Mouse (Mus musculus) forebrain, embryonic 13.5 days (tissue): ENCODE measurements at regions not wholly inside any gene's neighbourhood (a gene's known extent, or its start where the extent isn't known, plus 50 kb on each side); places are given as distances from the start of the nearest gene placed in this dataset.

Source experiments
- ATAC-seq: fragments of 200-750 bp; cut with Nextera tagmentation; 2 replicates; pipeline ENCODE4 v1.8.0; 2017
- H3K27ac ChIP-seq: fragments of 300-500 bp; sonication (generic); 2 replicates; pipeline ENCODE4 v1.5.1; 2015; ENCODE audit warnings: inconsistent platforms, mild to moderate bottlenecking, moderate library complexity
- H3K27me3 ChIP-seq: fragments of 300-500 bp; sonication (generic); 2 replicates; pipeline ENCODE4 v1.6.1; 2015; ENCODE audit warnings: mild to moderate bottlenecking, inconsistent platforms
- H3K36me3 ChIP-seq: fragments of 300-500 bp; sonication (generic); 2 replicates; pipeline ENCODE4 v1.6.1; 2015; ENCODE audit warnings: mild to moderate bottlenecking, inconsistent platforms; ENCODE audit not compliant: poor library complexity, severe bottlenecking
- H3K4me1 ChIP-seq: fragments of 300-500 bp; sonication (generic); 2 replicates; pipeline ENCODE4 v1.6.1; 2015; ENCODE audit warnings: inconsistent platforms
- H3K4me2 ChIP-seq: fragments of 300-500 bp; sonication (generic); 2 replicates; pipeline ENCODE4 v1.6.1; 2015; ENCODE audit warnings: inconsistent platforms, mild to moderate bottlenecking, moderate library complexity
- H3K4me3 ChIP-seq: fragments of 300-500 bp; sonication (generic); 2 replicates; pipeline ENCODE4 v1.5.1; 2015; ENCODE audit warnings: mild to moderate bottlenecking, inconsistent platforms
- H3K9ac ChIP-seq: fragments of 300-500 bp; sonication (generic); 2 replicates; pipeline ENCODE4 v1.6.1; 2015; ENCODE audit warnings: mild to moderate bottlenecking, inconsistent platforms
- H3K9me3 ChIP-seq: fragments of 300-500 bp; sonication (generic); replicated peaks from 2 replicates; pipeline ENCODE4 v1.6.1; 2016; ENCODE audit warnings: inconsistent platforms
- WGBS: fragments of 180-500 bp; shearing (Covaris S2); methylation state at CpG from one replicate; pipeline ENCODE4 v1.1.7; 2015; 5-methylcytosine and 5-hydroxymethylcytosine counted together

DNA sequence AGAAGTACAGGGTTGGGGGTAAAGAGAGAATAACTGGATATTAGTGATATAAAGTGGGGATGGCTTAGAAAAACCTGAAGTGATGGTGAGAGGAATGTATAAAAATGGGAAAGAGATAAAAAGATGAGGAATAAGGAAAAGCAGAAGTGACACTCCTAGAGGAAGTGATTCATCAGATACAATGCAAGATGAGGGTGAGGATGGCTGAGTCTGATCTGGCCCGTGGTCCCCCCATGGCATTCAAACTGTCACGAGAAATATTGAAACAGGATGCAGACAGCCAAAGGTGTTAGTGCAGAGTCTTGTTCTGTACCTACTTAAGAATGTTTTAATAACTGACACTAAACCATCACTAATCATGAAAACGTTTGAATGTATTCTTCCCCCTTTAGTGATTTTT lies 56.2 kb upstream of the Kitl start:
- Histone ChIP-seq H3K27me3 (no peaks in the 10 kb centered on the region), H3K4me3 (no peak overlapping the region), H3K9ac (no peak overlapping the region), H3K4me1 (no peaks in the 10 kb centered on the region), H3K4me2 (no peak overlapping the region), H3K27ac (no peak overlapping the region), H3K9me3 (no peaks in the 10 kb centered on the region), H3K36me3 (no peaks in the 10 kb centered on the region)
- ATAC-seq: no peak
- 85% methylated on average over 3 of the region's 3 CpGs for WGBS

DNA sequence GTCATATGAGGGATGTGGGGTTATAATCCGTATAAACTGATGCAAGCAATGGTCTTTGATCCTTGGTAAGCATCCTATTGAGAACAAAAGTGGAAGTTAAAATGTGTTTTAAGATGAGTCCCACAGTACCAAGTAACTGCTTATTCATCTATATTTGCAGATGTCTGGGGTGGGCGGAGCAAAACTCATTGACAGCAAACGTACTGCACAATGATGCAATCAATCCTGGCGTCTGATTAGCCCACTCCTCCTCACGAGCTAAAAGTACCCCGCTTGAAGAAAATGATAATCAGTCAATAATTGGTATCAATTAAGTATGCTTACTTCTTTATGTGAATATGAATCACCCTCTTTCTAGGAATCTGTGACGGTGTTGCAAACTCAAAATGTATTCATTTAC lies 62.9 kb upstream of the Kitl start:
- peak; percentile 61; the same call in 1 of the 2 replicates for ATAC-seq
- WGBS: 57% methylated on average over 7 of the region's 7 CpGs

DNA sequence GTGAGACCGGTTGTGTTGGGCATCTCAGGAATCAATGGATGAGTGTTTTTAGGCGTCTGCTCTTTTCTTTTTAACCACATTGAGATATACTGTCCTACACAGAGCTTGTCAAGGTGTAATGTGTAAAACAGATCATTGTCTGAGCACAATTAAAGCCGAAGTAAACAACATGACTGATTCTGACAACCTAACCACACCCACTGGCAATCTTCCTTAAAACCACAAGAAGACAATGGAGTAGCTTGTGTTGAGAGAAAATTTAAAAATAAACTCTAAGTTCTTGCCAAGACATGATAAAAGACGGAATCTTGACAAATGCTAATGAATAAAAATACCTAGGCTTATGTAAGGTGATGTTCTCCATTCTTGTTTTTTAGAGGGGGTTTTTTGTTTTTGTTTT lies 63.7 kb upstream of the Kitl start:
- WGBS: 85% methylated on average over 4 of the region's 4 CpGs
- Histone ChIP-seq H3K4me3 (no peak overlapping the region), H3K27ac (no peak overlapping the region), H3K9me3 (no peaks in the 10 kb centered on the region), H3K4me2 (no peak overlapping the region), H3K36me3 (no peaks in the 10 kb centered on the region), H3K4me1 (no peaks in the 10 kb centered on the region; the same call in 1 of the 2 replicates), H3K9ac (no peak overlapping the region), H3K27me3 (no peaks in the 10 kb centered on the region)
- no peak for ATAC-seq

More for the DNA sequence above, 62.9 kb upstream of the Kitl start:
- Histone ChIP-seq H3K4me2 (no peak overlapping the region), H3K9ac (no peak overlapping the region), H3K9me3 (no peaks in the 10 kb centered on the region), H3K27me3 (no peaks in the 10 kb centered on the region), H3K4me3 (no peak overlapping the region), H3K36me3 (no peaks in the 10 kb centered on the region), H3K4me1 (no peaks in the 10 kb centered on the region; the same call in 1 of the 2 replicates), H3K27ac (no peak overlapping the region)

DNA sequence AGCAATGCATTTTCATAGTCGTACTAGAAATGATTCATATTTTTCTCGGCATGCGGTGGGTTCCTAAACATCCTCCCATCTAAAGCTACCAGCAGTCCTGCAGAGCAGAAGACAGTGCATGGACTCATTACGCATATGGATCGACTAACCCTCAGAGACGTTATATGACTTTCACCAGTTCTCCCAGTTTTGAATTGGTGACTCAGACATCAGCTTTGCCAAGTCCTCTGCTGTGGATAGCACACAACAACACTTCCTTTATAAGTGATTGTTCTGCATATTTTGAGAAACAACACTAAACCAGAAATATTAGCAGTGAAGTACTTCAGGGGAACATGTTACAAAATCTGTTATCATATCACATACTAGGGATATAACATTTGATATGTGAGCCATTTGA lies 64.1 kb upstream of the Kitl start:
- Histone ChIP-seq H3K9me3 (no peaks in the 10 kb centered on the region), H3K4me2 (no peak overlapping the region), H3K4me3 (no peak overlapping the region), H3K27ac (no peak overlapping the region), H3K9ac (no peak overlapping the region), H3K27me3 (no peaks in the 10 kb centered on the region), H3K36me3 (no peaks in the 10 kb centered on the region), H3K4me1 (no peaks in the 10 kb centered on the region; the same call in 1 of the 2 replicates)
- ATAC-seq: no peak
- 94% methylated on average over 6 of the region's 6 CpGs for WGBS

- Histone ChIP-seq H3K4me1 (no peaks in the 10 kb centered on the region; the same call in 1 of the 2 replicates), H3K36me3 (no peaks in the 10 kb centered on the region), H3K4me3 (no peak overlapping the region), H3K27ac (no peak overlapping the region), H3K9ac (no peak overlapping the region), H3K27me3 (no peaks in the 10 kb centered on the region), H3K4me2 (no peak overlapping the region), H3K9me3 (no peaks in the 10 kb centered on the region)
- ATAC-seq: no peak
- WGBS: 67% methylated on average over 3 of the region's 3 CpGs
These were observed 66.7 kb upstream of the Kitl start for GRCm38 (mm10) chr10:99948740-99949139.

DNA sequence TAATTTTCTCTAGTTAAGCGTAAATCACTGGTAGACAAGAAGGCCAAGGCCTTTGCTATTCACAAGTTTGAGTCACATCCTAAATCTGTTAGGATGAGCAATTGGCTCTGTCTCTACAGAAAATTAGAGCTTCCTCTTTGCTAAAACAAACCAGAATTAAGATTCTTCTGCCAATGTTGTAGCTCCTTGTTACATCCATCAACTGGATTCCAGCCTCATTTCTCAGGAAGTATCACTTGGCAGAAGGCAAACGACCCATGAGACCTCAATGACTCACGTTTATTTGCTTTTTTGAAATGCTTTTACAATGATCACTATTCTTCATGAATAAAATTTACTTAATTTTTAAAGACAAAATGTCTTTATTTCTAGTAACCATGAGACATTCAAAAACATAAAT lies 70.0 kb upstream of the Kitl start:
- H3K27ac ChIP-seq: no peak overlapping the region
- no peaks in the 10 kb centered on the region for H3K36me3 ChIP-seq
- H3K4me2 ChIP-seq: no peak overlapping the region
- no peaks in the 10 kb centered on the region for H3K9me3 ChIP-seq
- ATAC-seq: no peak
- H3K4me3 ChIP-seq: no peak overlapping the region
- H3K27me3 ChIP-seq: no peaks in the 10 kb centered on the region
- WGBS: 83% methylated on average over 3 of the region's 3 CpGs
- H3K9ac ChIP-seq: no peak overlapping the region
- H3K4me1 ChIP-seq: peaks cover 11% of the 10 kb centered on the region

DNA sequence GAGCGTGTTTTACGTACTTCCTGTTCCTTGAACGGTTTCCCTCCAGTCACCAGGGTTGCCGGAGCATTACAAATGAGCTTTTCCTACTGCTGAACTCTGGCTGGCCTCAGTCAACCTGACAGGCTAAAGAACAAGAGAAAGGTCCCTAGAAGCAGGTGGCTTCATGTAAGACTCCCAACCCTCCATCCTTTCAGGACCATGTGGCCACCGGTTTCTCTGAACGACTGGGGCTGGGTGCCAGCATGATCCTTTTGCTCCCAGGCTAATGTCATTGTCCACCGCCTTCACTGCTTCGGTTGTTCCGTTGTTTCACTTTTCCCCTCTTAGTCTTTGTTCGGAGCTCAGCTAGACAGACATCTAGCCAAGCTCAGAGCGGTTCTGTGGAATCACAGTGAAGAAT lies 73.8 kb upstream of the Kitl start:
- no peaks in the 10 kb centered on the region for H3K27me3 ChIP-seq
- peaks cover 11% of the 10 kb centered on the region for H3K4me1 ChIP-seq
- H3K4me2 ChIP-seq: peak overlapping the region; percentile 26
- peak; percentile 50 for ATAC-seq
- H3K27ac ChIP-seq: no peak overlapping the region
- no peaks in the 10 kb centered on the region for H3K36me3 ChIP-seq
- H3K9me3 ChIP-seq: no peaks in the 10 kb centered on the region
- WGBS: 13% methylated on average over 11 of the region's 11 CpGs
- no peak overlapping the region for H3K4me3 ChIP-seq
- no peak overlapping the region for H3K9ac ChIP-seq

- Histone ChIP-seq H3K27me3 (no peaks in the 10 kb centered on the region), H3K36me3 (no peaks in the 10 kb centered on the region), H3K27ac (no peak overlapping the region), H3K4me2 (no peak overlapping the region), H3K9me3 (no peaks in the 10 kb centered on the region), H3K4me3 (no peak overlapping the region), H3K9ac (no peak overlapping the region), H3K4me1 (peaks cover 11% of the 10 kb centered on the region)
- ATAC-seq: no peak
- WGBS: 90% methylated on average over 6 of the region's 6 CpGs
These were observed 76.5 kb upstream of the Kitl start for GRCm38 (mm10) chr10:99938901-99939300.

- WGBS: 95% methylated on average over 1 of the region's 1 CpGs
- Histone ChIP-seq H3K4me1 (peaks cover 11% of the 10 kb centered on the region), H3K9me3 (no peaks in the 10 kb centered on the region), H3K27ac (no peak overlapping the region), H3K36me3 (no peaks in the 10 kb centered on the region), H3K27me3 (no peaks in the 10 kb centered on the region), H3K9ac (no peak overlapping the region), H3K4me3 (no peak overlapping the region), H3K4me2 (no peak overlapping the region)
- no peak for ATAC-seq
These were observed 77.4 kb upstream of the Kitl start for GRCm38 (mm10) chr10:99937921-99938618.

DNA sequence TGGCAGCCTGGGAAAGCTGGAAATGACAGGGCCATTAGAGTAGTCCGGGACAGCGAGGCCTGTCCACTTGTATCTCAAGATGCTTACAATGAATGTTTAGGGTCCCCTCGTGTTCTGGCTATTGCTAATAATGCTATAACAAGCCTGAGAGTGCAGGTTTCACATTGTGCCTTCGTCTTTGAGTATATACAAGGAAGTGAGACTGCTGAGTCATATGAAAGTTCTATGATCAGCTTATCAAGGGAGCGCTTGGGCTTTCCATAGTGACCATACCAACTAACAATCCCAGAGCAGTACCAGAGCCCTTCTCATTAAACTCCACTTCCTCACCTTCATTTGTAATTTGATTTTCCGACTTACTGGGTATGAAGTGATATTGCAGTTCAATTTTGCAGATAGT lies 86.2 kb upstream of the Kitl start:
- H3K9me3 ChIP-seq: no peaks in the 10 kb centered on the region
- no peak overlapping the region for H3K9ac ChIP-seq
- 93% methylated on average over 6 of the region's 6 CpGs for WGBS
- no peak for ATAC-seq
- no peaks in the 10 kb centered on the region for H3K4me1 ChIP-seq
- H3K4me3 ChIP-seq: no peak overlapping the region
- no peak overlapping the region for H3K4me2 ChIP-seq
- H3K27me3 ChIP-seq: no peaks in the 10 kb centered on the region
- H3K27ac ChIP-seq: no peak overlapping the region
- H3K36me3 ChIP-seq: no peaks in the 10 kb centered on the region

DNA sequence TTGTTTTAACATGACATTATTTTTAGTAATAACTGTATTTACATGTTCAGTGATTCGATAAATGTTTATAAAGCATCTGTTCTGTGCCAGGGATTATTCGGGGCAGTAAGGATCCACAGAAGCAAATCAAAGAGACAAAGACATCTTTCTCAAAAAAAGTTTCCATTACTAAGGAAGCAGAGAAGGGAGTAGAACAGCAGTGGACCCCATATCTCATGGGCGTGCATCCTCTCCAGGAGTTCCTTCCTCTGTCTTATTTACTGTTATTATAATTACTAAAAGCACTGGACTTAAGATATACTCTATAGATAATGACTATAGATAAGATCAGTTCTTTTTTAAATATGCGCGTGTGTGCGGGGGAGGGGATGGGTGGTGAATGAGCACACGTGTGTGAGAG lies 87.5 kb upstream of the Kitl start:
- WGBS: 93% methylated on average over 7 of the region's 7 CpGs
- Histone ChIP-seq H3K4me3 (no peak overlapping the region), H3K4me2 (no peak overlapping the region), H3K9me3 (no peaks in the 10 kb centered on the region), H3K27ac (no peak overlapping the region), H3K4me1 (no peaks in the 10 kb centered on the region), H3K9ac (no peak overlapping the region), H3K27me3 (no peaks in the 10 kb centered on the region), H3K36me3 (no peaks in the 10 kb centered on the region)
- ATAC-seq: no peak

DNA sequence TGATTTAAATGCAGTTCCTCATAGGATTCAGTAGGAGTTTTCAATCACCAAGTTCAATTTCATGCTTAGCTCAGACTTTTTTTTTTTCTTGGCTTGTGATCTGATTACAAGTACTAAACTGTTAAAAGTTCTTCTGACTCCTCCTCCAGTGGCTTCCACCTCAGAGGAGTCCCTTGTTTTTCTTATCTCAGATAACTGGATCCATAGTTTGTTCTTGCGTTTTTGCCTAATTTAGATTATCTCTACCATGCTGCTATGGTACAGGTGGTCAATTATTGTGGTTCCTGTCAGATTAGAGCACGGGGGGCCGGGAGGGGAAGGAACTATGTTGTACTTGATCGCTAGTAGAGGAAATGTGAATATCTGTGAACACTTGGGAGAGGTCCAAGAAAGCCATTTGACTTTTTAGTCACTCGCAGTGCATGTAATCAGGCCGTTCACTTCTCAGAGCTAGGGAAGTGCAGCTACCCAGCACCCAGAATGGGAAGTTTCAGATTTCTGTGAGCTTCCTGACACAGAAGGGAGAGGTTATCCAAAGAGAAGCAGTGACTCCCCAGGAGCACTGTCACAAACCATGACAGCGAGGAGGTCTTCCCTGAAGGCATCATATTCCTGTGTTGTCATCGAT lies 89.0 kb upstream of the Kitl start:
- no peak overlapping the region for H3K4me3 ChIP-seq
- no peaks in the 10 kb centered on the region for H3K27me3 ChIP-seq
- 88% methylated on average over 8 of the region's 8 CpGs for WGBS
- no peak overlapping the region for H3K9ac ChIP-seq
- no peaks in the 10 kb centered on the region for H3K4me1 ChIP-seq
- H3K9me3 ChIP-seq: no peaks in the 10 kb centered on the region
- no peak for ATAC-seq
- no peak overlapping the region for H3K27ac ChIP-seq
- no peak overlapping the region for H3K4me2 ChIP-seq
- no peaks in the 10 kb centered on the region for H3K36me3 ChIP-seq

- 75% methylated on average over 3 of the region's 3 CpGs for WGBS
- Histone ChIP-seq H3K4me1 (no peaks in the 10 kb centered on the region), H3K9ac (no peak overlapping the region), H3K27me3 (no peaks in the 10 kb centered on the region), H3K9me3 (no peaks in the 10 kb centered on the region), H3K36me3 (no peaks in the 10 kb centered on the region), H3K4me2 (no peak overlapping the region), H3K4me3 (no peak overlapping the region), H3K27ac (no peak overlapping the region)
- no peak for ATAC-seq
These were observed 90.9 kb upstream of the Kitl start for GRCm38 (mm10) chr10:99924541-99924940.
